Mouse (Mus musculus): ENCODE data around the gene Rnf13. TPM values are rescaled to one million over a fixed set of nuclear protein-coding genes. Genes with fewer than 3 reads are reported as not detected.
"Not testable (repeated sequence)": the region's sequence is repeated elsewhere in the genome, so short reads cannot be mapped to it uniquely, and the experiment has no call there.

Gene Rnf13
- polyA plus RNA-seq, 1 experiment, result 0.77 TPM

- Histone ChIP-seq H3K9me3 (no peaks in the 10 kb centered on the region), H3K4me1 (no peaks in the 10 kb centered on the region), H3K36me3 (replicated peaks; ENCODE audit: low read length) (peaks cover 5% of the 10 kb centered on the region), H3K4me3 (replicated peaks) (no peak overlapping the region), H3K27me3 (replicated peaks) (no peaks in the 10 kb centered on the region)
- TF ChIP-seq GATA1 (IDR thresholded peaks at IDR 0.05; ENCODE audit: borderline replicate concordance, low read length), result no peak
- TF ChIP-seq FLI1 (IDR thresholded peaks at IDR 0.05; ENCODE audit: low read length), result no peak
Observed at GRCm38 (mm10) chr3:57748576-57749267, 12.9 kb downstream of the Rnf13 start.

- Histone ChIP-seq H3K36me3 (replicated peaks; ENCODE audit: low read length) (peaks cover 26% of the 10 kb centered on the region), H3K4me3 (replicated peaks) (no peak overlapping the region), H3K9me3 (no peaks in the 10 kb centered on the region), H3K27me3 (replicated peaks) (no peaks in the 10 kb centered on the region), H3K4me1 (no peaks in the 10 kb centered on the region)
- no peak for TF ChIP-seq FLI1 (IDR thresholded peaks at IDR 0.05; ENCODE audit: low read length)
- no peak for TF ChIP-seq GATA1 (IDR thresholded peaks at IDR 0.05; ENCODE audit: borderline replicate concordance, low read length)
Observed at GRCm38 (mm10) chr3:57776915-57777314, 41.1 kb downstream of the Rnf13 start.

- Histone ChIP-seq H3K9me3 (no peaks in the 10 kb centered on the region), H3K4me3 (replicated peaks) (no peak overlapping the region), H3K4me1 (peaks cover 9% of the 10 kb centered on the region), H3K36me3 (replicated peaks; ENCODE audit: low read length) (peaks cover 8% of the 10 kb centered on the region), H3K27me3 (replicated peaks) (no peaks in the 10 kb centered on the region)
- no peak for TF ChIP-seq GATA1 (IDR thresholded peaks at IDR 0.05; ENCODE audit: borderline replicate concordance, low read length)
- TF ChIP-seq FLI1 (IDR thresholded peaks at IDR 0.05; ENCODE audit: low read length), result no peak
Observed at GRCm38 (mm10) chr3:57788472-57788871, 52.6 kb downstream of the Rnf13 start.

DNA sequence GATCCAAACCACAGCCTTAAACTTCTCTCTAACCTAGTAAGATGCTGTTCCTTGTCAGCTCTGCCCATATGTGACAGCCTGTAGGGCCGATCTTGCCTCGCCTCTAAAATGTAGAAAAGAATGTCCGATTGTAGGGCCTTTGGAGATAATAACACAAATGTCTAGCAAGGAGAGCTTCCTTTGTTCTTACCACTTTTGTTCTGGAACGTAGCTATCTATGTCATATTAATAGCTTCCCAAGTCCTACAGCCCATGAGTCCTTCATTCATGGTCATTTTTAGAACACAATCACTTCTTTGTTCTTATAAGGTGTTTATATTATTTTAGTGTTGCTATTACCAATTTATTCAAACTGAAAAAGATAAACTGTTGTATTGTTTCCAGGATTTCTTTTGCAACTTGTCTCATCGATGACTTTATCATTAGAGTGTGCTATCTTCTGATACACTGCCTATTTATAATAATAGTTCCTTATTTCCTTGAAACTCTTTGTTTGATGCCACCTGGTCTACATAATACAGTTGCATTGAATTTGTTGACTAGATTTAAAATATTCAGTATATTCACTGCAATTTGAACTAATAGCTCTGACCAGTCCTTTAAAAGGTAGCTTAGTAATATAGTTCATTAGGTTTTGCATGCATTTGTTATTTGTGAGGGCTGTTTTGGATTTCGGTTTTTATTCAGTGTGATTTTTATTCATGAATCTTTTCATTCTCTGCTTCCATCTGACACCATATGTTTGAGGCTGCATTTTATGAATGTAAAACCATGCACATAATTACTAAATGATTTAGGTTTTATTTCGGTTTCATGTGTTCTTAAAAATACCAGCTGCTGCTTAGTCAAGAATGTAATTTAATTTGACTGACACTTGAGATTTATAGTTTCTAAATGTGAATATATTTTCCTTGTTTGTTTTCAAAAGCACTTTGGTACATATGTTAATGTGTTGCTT, 53.4 kb downstream of the Rnf13 start:
- peaks cover 5% of the 10 kb centered on the region for H3K36me3 ChIP-seq (replicated peaks; ENCODE audit: low read length)
- no peak for TF ChIP-seq FLI1 (IDR thresholded peaks at IDR 0.05; ENCODE audit: low read length)
- no peak for TF ChIP-seq GATA1 (IDR thresholded peaks at IDR 0.05; ENCODE audit: borderline replicate concordance, low read length)
- peaks cover 9% of the 10 kb centered on the region for H3K4me1 ChIP-seq
- no peaks in the 10 kb centered on the region for H3K27me3 ChIP-seq (replicated peaks)
- H3K4me3 ChIP-seq (replicated peaks), result no peak overlapping the region
- 0 out of 2 replicates have a peak, but pooled peaks cover 3% of the 10 kb centered on the region for H3K9me3 ChIP-seq

GRCm38 (mm10) chr3:57791104-57791503, 55.2 kb downstream of the Rnf13 start:
- Histone ChIP-seq H3K36me3 (replicated peaks; ENCODE audit: low read length) (peaks cover 8% of the 10 kb centered on the region), H3K4me1 (peaks cover 5% of the 10 kb centered on the region), H3K27me3 (replicated peaks) (no peaks in the 10 kb centered on the region), H3K9me3 (0 out of 2 replicates have a peak, but pooled peaks cover 3% of the 10 kb centered on the region), H3K4me3 (replicated peaks) (no peak overlapping the region)
- no peak for TF ChIP-seq GATA1 (IDR thresholded peaks at IDR 0.05; ENCODE audit: borderline replicate concordance, low read length)
- no peak for TF ChIP-seq FLI1 (IDR thresholded peaks at IDR 0.05; ENCODE audit: low read length)

DNA sequence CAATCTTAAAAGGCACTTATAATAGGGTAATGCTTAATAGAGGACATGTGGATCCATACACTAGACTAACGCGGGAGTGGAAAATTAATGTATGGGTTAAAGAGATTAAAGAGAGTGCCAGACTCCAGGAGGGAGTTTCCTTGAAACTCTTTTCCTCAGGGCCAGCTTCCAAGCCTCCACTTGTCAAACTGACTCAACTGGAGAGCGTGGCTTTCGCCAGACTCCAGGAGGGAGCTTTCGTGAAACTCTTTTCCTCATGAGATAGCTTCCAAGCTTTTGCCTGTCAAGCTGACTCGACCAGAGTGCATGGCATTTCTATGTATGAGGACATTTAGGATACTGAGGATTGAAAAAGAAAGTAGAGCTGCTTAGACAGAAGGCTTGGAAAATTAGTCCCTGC, 59.2 kb downstream of the Rnf13 start:
- H3K4me1 ChIP-seq; H3K27me3 ChIP-seq (replicated peaks); H3K4me3 ChIP-seq (replicated peaks); H3K9me3 ChIP-seq: not testable (repeated sequence)
- H3K36me3 ChIP-seq (replicated peaks; ENCODE audit: low read length), result peaks cover 23% of the 10 kb centered on the region

- no peaks in the 10 kb centered on the region for H3K27me3 ChIP-seq (replicated peaks)
- TF ChIP-seq GATA1 (IDR thresholded peaks at IDR 0.05; ENCODE audit: borderline replicate concordance, low read length) (no peak), FLI1 (IDR thresholded peaks at IDR 0.05; ENCODE audit: low read length) (no peak)
- H3K36me3 ChIP-seq (replicated peaks; ENCODE audit: low read length), result peaks cover under 1% of the 10 kb centered on the region
- no peaks in the 10 kb centered on the region for H3K9me3 ChIP-seq
- no peak overlapping the region for H3K4me3 ChIP-seq (replicated peaks)
- no peaks in the 10 kb centered on the region for H3K4me1 ChIP-seq
Observed at GRCm38 (mm10) chr3:57815447-57815846, 79.6 kb downstream of the Rnf13 start.

DNA sequence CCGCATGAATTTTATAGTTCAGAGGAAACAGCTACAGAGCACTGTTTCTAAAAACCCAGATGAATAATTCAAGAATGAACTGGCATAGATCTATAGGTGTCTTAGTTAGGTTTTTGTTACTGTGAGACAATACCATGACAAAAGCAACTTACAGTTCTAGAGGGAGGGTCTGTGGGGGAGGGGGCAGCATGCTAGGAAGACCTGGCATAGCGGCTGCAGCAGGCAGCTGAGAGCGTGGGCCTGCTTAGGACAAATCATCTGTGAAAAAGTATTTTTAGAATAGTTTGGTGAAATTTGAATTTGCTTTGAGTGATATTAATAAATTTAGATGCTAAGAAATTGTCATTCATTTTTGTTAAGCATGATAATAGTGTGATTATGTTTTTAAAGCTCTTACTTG, 90.0 kb downstream of the Rnf13 start:
- Histone ChIP-seq H3K4me1 (no peaks in the 10 kb centered on the region), H3K36me3 (replicated peaks; ENCODE audit: low read length) (peaks cover 43% of the 10 kb centered on the region), H3K4me3 (replicated peaks) (no peak overlapping the region), H3K9me3 (no peaks in the 10 kb centered on the region), H3K27me3 (replicated peaks) (no peaks in the 10 kb centered on the region)
- TF ChIP-seq FLI1 (IDR thresholded peaks at IDR 0.05; ENCODE audit: low read length) (no peak), GATA1 (IDR thresholded peaks at IDR 0.05; ENCODE audit: borderline replicate concordance, low read length) (no peak)

DNA sequence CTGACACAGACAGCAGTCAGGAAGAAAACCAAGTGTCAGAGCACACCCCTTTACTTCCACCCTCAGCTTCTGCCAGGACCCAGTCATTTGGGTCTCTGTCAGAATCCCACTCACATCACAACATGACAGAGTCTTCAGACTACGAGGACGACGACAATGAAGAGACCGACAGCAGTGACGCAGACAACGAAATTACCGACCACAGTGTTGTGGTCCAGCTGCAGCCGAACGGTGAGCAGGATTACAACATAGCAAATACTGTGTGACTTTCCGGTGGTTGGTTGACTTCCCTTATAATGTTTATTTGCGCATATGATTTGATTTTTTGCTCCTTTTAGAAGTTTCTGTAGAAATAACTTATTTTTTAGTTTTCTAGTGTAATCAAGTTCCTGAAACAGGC, 97.7 kb downstream of the Rnf13 start:
- Histone ChIP-seq H3K27me3 (replicated peaks) (no peaks in the 10 kb centered on the region), H3K36me3 (replicated peaks; ENCODE audit: low read length) (peaks cover 44% of the 10 kb centered on the region), H3K4me3 (replicated peaks) (no peak overlapping the region), H3K9me3 (no peaks in the 10 kb centered on the region), H3K4me1 (no peaks in the 10 kb centered on the region)
- no peak for TF ChIP-seq FLI1 (IDR thresholded peaks at IDR 0.05; ENCODE audit: low read length)
- no peak for TF ChIP-seq GATA1 (IDR thresholded peaks at IDR 0.05; ENCODE audit: borderline replicate concordance, low read length)

DNA sequence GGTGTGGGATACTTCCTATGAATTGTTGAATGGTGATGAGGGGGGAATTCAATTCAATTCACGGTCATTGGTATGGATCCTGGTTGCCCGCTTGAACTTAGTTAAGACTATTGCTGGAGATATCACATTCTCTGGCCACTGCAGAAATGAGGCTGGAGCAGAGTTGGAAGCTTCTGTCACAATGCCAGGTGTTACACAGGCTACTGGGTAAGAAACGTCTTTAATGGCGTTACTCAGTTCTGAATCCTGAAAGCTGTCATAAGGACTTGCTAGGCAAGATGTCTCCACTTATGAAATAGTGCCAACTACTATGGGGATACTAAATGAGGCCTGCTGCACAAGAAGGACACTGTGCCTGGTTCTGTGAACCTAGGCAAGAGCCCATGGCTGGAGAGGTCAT, 101.0 kb downstream of the Rnf13 start:
- Histone ChIP-seq H3K27me3 (replicated peaks) (no peaks in the 10 kb centered on the region), H3K9me3 (no peaks in the 10 kb centered on the region), H3K4me1 (no peaks in the 10 kb centered on the region), H3K4me3 (replicated peaks) (no peak overlapping the region), H3K36me3 (replicated peaks; ENCODE audit: low read length) (peaks cover 36% of the 10 kb centered on the region)
- TF ChIP-seq GATA1 (IDR thresholded peaks at IDR 0.05; ENCODE audit: borderline replicate concordance, low read length), result no peak
- no peak for TF ChIP-seq FLI1 (IDR thresholded peaks at IDR 0.05; ENCODE audit: low read length)
